Mouse (Mus musculus): ENCODE results near the gene Tspan1.

DNA sequence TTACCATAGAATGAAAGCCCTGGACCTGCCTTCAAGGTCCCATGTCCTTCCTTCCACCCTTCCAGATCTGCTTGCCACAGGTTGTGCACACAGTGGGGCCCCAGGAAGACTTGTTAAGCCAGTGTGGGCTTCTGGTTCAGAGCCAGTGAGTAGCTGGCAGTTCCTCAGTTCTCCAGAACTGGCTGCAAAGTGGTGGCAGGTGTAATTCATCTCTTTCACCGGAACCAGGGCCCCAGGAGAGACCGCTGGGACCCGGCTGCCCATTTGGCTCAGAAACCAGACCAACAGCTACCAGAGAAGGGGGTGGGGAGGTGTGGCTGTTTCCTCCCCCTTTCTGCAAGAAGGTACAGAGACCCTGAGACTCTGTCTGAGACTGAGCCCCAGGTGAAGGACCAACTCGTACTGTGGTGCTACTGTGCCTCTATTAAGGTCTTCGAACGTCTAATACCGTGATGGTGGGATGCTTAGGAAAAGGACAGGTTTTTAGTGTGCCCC lies 24.0 kb downstream of the Tspan1 start:
- TF ChIP-seq POLR2A (IDR thresholded peaks at IDR 0.05; ENCODE audit: insufficient read depth, low read length) (no peak), CTCF (IDR thresholded peaks at IDR 0.05; ENCODE audit: low read depth, low read length) (no peak)
